Mouse (Mus musculus): ENCODE results near the gene Gdf15.
A peak's percentile ranks its signal among the peaks of the same experiment; 100 is the strongest.

DNA sequence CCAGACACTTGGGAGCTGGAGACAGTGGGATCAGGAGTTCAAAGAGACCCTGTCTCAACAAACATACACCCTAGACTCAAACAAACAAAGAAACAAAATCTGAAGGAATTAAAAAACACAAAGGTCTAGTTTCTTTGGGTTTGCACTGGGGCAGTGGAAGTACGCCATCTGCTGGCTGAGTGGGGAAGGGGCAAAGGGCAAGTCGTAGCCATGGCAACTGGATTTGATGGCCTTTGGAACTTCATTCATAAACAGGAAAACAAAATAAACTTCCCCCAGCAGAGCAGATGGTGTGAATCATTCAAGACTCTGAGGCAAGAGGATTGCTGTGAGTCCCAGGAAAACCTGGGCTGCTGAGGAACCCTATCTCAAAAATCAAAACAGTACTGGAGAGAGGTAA is 21.0 kb upstream of the Gdf15 start:
- TF ChIP-seq CTCF (IDR thresholded peaks at IDR 0.05; ENCODE audit: low read depth, low read length) = peak; percentile 95
- TF ChIP-seq POLR2A (IDR thresholded peaks at IDR 0.05; ENCODE audit: extremely low read depth, insufficient read depth, low read length) = no peak

Measured in liver, adult 2 months (tissue).